In the genomic region with DNA sequence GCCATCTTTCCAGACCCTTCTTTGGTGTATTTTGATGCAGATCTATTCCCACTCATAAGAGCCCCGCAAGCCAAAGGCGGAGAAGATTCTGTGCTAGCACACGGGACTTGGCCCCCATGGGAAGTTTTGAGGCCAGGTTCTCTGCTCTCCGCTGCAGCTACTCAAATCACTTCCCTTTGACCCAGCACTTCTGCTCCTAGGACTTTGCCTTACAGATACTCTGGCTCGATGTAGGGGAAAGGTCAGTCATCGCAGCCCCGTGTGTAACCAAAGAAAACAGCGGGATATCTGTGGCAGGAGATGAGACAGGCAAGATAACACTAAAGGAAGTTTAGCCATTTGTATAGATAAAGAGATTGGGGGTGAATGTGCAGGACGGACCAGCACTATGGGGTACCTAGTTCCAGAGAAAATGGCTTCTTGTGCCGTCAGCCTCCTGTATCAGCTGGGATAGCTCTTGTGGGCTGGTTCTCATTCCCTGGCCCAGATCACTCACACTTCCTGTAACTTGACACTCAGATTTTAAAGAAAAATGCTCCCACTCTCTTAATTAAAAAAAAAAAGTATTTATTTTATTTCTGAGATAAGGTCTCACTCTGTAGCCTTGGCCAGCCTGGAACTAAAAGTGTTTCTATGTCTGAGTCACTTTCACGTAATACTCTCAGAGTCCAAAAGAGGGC, we compare ENCODE assay signal across 1 mouse cellular context.
TF ChIP-seq lines count a peak whose summit lies in the region.

No protein-coding gene starts in this region.

TF ChIP-seq in MEL, 35 proteins besides CTCF, POLR2A, EP300 and RAD21:
- no peak for TF ChIP-seq KAT2A (conservative IDR thresholded peaks at IDR 0.05; ENCODE audit: low read depth, low read length)
- no peak for TF ChIP-seq TBP (IDR thresholded peaks at IDR 0.05; ENCODE audit: low read depth, low read length)
- no peak for TF ChIP-seq ELF1 (IDR thresholded peaks at IDR 0.05; ENCODE audit: low read depth, low read length)
- TF ChIP-seq GATA1 (IDR thresholded peaks at IDR 0.05; ENCODE audit: low read depth, low read length) = no peak
- TF ChIP-seq NRF1 (IDR thresholded peaks at IDR 0.05; ENCODE audit: insufficient read depth, low read depth, low read length, poor library complexity, severe bottlenecking) = no peak
- no peak for TF ChIP-seq NELFE (IDR thresholded peaks at IDR 0.05; ENCODE audit: low read depth, low read length)
- no peak for TF ChIP-seq USF2 (IDR thresholded peaks at IDR 0.05; ENCODE audit: borderline replicate concordance in 1 of 2, insufficient read depth in 1 of 2, low read depth in 1 of 2, low read length in 2 of 2)
- TF ChIP-seq MEF2A (IDR thresholded peaks at IDR 0.05; ENCODE audit: extremely low read depth, insufficient replicate concordance, low read depth, low read length, poor library complexity, severe bottlenecking) = no peak
TF ChIP-seq in MEL: peak in this region for 0.
